Mouse (Mus musculus) heart, postnatal 36 days (tissue): ENCODE results near the gene Ankdd1a. TPM values are rescaled to one million over a fixed set of nuclear protein-coding genes. Genes with fewer than 3 reads are reported as not detected.
A peak's percentile ranks its signal among the peaks of the same experiment; 100 is the strongest.

Experiments used
- DNase-seq, 2 experiments: peaks; one replicate each; pipeline ENCODE4 v3.0.0; 2021 to 2022
- intact Hi-C: fragments of 180-260 bp; cut with DNase I; formaldehyde crosslinking; loops from one replicate; pipeline ENCODE4 v1.15.1; 2025
- total RNA-seq, 2 experiments: library from RNA; stranded (reverse); gene quantifications; 2 replicates each; pipeline ENCODE4 v1.2.3; 2021

Gene Ankdd1a
- total RNA-seq, result not detected

GRCm38 (mm10) chr9:65519807-65520504 lies at the start of gene Ankdd1a:
Ankdd1a (minus strand) TSS chr9:65520193.
- no peak for DNase-seq
- intact Hi-C loops, result loop anchor here (5.0 kb wide), 1 partner anchor 147 kb away; the partner anchor contains the start of gene Oaz2

- intact Hi-C loops, result no loop called here
- DNase-seq, result peak; percentile 53 to 62
Observed at GRCm38 (mm10) chr9:65569491-65569971, 49.5 kb upstream of the Ankdd1a start.

- intact Hi-C loops, result no loop called here
- DNase-seq, result no peak
Observed at GRCm38 (mm10) chr9:65568787-65569186, 48.8 kb upstream of the Ankdd1a start.

- no peak for DNase-seq
- intact Hi-C loops, result no loop called here
Observed at GRCm38 (mm10) chr9:65564698-65565097, 44.7 kb upstream of the Ankdd1a start.

GRCm38 (mm10) chr9:65563073-65563472 lies 43.1 kb upstream of the Ankdd1a start:
- DNase-seq, result no peak
- intact Hi-C loops, result loop anchor here (2.0 kb wide), 1 partner anchor 16 kb away; no protein-coding TSS in a partner anchor

GRCm38 (mm10) chr9:65562081-65562506 lies 42.1 kb upstream of the Ankdd1a start:
- peak; percentile 65 to 72 for DNase-seq
- intact Hi-C loops, result loop anchor here (2.0 kb wide), 1 partner anchor 17 kb away; no protein-coding TSS in a partner anchor

GRCm38 (mm10) chr9:65561016-65561415 lies 41.0 kb upstream of the Ankdd1a start:
- intact Hi-C loops, result no loop called here
- DNase-seq, result peak; percentile 52 to 59

GRCm38 (mm10) chr9:65558806-65559205 lies 38.8 kb upstream of the Ankdd1a start:
- intact Hi-C loops, result no loop called here
- no peak for DNase-seq

GRCm38 (mm10) chr9:65556979-65557378 lies 37.0 kb upstream of the Ankdd1a start:
- DNase-seq, result no peak
- intact Hi-C loops, result no loop called here

- no peak for DNase-seq
- intact Hi-C loops, result no loop called here
Observed at GRCm38 (mm10) chr9:65556349-65556748, 36.4 kb upstream of the Ankdd1a start.

- no peak for DNase-seq
- intact Hi-C loops, result no loop called here
Observed at GRCm38 (mm10) chr9:65555621-65556020, 35.6 kb upstream of the Ankdd1a start.

GRCm38 (mm10) chr9:65555001-65555405 lies 35.0 kb upstream of the Ankdd1a start:
- DNase-seq, result no peak
- intact Hi-C loops, result no loop called here

GRCm38 (mm10) chr9:65552711-65553110 lies 32.7 kb upstream of the Ankdd1a start:
- DNase-seq, result no peak
- intact Hi-C loops, result loop anchor here (2.0 kb wide), 1 partner anchor 26 kb away; no protein-coding TSS in a partner anchor

GRCm38 (mm10) chr9:65552141-65552540 lies 32.1 kb upstream of the Ankdd1a start:
- intact Hi-C loops, result loop anchor here (2.0 kb wide), 1 partner anchor 27 kb away; no protein-coding TSS in a partner anchor
- no peak for DNase-seq

- intact Hi-C loops, result no loop called here
- DNase-seq, result peak; percentile 75 to 79
Observed at GRCm38 (mm10) chr9:65551035-65551434, 31.0 kb upstream of the Ankdd1a start.

- no peak for DNase-seq
- intact Hi-C loops, result no loop called here
Observed at GRCm38 (mm10) chr9:65550079-65550831, 30.3 kb upstream of the Ankdd1a start.

GRCm38 (mm10) chr9:65549643-65550042 lies 29.6 kb upstream of the Ankdd1a start:
- DNase-seq, result no peak
- intact Hi-C loops, result no loop called here

- DNase-seq, result no peak
- intact Hi-C loops, result no loop called here
Observed at GRCm38 (mm10) chr9:65549139-65549538, 29.1 kb upstream of the Ankdd1a start.

- DNase-seq, result no peak
- intact Hi-C loops, result no loop called here
Observed at GRCm38 (mm10) chr9:65548311-65548710, 28.3 kb upstream of the Ankdd1a start.

- intact Hi-C loops, result no loop called here
- no peak for DNase-seq
Observed at GRCm38 (mm10) chr9:65547844-65548243, 27.9 kb upstream of the Ankdd1a start.

- intact Hi-C loops, result no loop called here
- no peak for DNase-seq
Observed at GRCm38 (mm10) chr9:65547111-65547510, 27.1 kb upstream of the Ankdd1a start.

GRCm38 (mm10) chr9:65546413-65546695 lies 26.4 kb upstream of the Ankdd1a start:
- no peak for DNase-seq
- intact Hi-C loops, result no loop called here
